Mouse (Mus musculus) central nervous system, embryonic 14 days (tissue): ENCODE results near the gene Olfr58. TPM values are rescaled to one million over a fixed set of nuclear protein-coding genes. Genes with fewer than 3 reads are reported as not detected.

Source experiments
- polyA plus RNA-seq: library from polyadenylated mRNA; depleted of rRNA; stranded (reverse); fragments of >200 nt; gene quantifications from 2 replicates; pipeline ENCODE4 v1.2.3, GENCODE M21; 2012; rRNA removed

Olfr58 gene
- not detected in 2 replicates for polyA plus RNA-seq

DNA sequence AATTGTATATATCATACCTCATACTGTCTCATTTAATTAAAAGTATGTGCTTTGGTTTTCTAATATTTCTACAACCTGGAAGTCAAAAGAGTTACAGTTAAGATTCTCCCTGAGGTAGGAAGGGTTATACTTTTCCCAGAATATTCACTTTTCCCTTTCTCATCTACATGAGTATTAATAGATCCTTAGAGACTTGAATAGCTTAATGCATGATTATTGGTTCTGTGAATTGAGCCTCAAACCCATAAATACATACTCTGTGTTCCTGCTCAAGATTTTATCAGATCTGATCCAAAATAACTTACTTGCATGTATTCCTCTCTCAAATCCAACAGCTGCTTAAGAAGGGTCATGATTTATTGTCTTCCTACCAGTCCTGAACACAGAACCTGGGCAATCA is at the start of gene Olfr58:
Gene Olfr58 (plus strand): TSS at position 301 of the 400 bp plus-strand sequence.

GRCm38 (mm10) chr9:19804606-19805005 is 24.5 kb downstream of the Olfr58 start, which contains the start of gene Olfr859:
Olfr859 (plus strand) TSS chr9:19804906.

Other genes starting within 250 kb of the Olfr58 start
- gene Olfr853, start 239.2 kb upstream of the Olfr58 start, polyA plus RNA-seq, result not detected in 2 replicates
- not detected in 2 replicates for gene Olfr854, start 212.9 kb upstream of the Olfr58 start, polyA plus RNA-seq
- gene Olfr855, start 197.7 kb upstream of the Olfr58 start, polyA plus RNA-seq, result not detected in 2 replicates
- 31.1 and 34.0 TPM in 2 replicates for gene Zfp317, start 158.2 kb upstream of the Olfr58 start, polyA plus RNA-seq
- gene Olfr857, start 70.8 kb upstream of the Olfr58 start, polyA plus RNA-seq, result 0.15 TPM in 1 of 2 replicates, not detected in the other
- not detected in 2 replicates for gene Olfr859, start 24.6 kb downstream of the Olfr58 start, polyA plus RNA-seq
- not detected in 2 replicates for gene Olfr860, start 69.5 kb downstream of the Olfr58 start, polyA plus RNA-seq
- gene Olfr862, start 107.7 kb downstream of the Olfr58 start, polyA plus RNA-seq, result not detected in 2 replicates
- gene Olfr77, start 136.6 kb downstream of the Olfr58 start, polyA plus RNA-seq, result not detected in 2 replicates
- not detected in 2 replicates for gene Olfr866, start 247.8 kb downstream of the Olfr58 start, polyA plus RNA-seq